Mouse (Mus musculus) brain, adult 10 weeks (tissue): ENCODE results near the gene Fam163b. TPM values are rescaled to one million over a fixed set of nuclear protein-coding genes. Genes with fewer than 3 reads are reported as not detected.

Experiments used
- polyA plus RNA-seq: library from polyadenylated mRNA; stranded (reverse); fragments of 350-450 nt; fragmentation: Illumina TruSeq; extraction: RNeasy Lipid Tissue Mini Kit (QIAGEN cat#74804); gene quantifications from one replicate; pipeline ENCODE4 v1.2.3, GENCODE M21; 2015; ENCODE audit warnings: low read depth, low replicate concordance

Fam163b gene
- polyA plus RNA-seq: 85.0 TPM

GRCm38 (mm10) chr2:27141950-27142693 lies at the start of gene Fam163b:
Gene Fam163b, minus strand, starts transcription at chr2:27142491.

DNA sequence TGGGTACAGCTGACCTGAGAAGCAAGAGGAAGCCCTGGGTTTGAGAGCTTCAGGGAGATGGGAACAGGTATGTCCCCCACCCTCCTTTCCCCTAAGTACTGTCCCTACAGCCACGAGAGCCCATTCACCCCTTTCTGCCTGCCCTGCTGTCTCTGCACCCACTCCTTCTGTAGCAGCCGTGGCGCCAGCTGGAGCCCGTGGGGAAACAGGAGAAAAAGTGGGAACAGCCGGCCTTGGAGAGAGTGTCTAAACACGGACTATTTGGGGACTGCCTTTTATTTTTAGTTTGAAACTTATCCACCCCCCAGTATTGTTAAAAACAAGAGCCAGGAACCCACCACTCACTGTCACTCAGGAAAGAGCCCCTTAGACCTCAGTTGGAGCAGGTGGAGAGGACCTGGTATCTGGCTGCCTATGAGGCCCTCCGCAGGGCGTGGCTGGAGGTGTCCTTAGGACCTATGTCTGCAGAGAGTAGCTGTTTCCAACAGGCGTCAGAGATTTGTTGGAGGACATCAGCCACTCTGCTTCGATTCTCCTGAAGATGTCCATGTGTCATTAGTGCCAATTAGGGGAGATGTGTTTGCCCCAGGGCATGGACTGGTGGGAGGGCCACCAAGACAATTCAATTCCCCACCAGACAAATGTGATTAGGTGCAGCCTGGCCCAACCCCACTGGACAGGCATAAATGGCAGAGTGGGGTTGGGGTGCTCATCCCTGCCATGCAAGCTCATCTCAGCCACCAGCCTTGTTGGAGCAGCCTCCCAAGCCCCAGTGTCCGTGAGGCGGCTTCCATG lies 22.7 kb upstream of the Fam163b start, which contains the start of gene Dbh:
Gene Dbh, plus strand, starts transcription at position 438 of the 795 bp plus-strand sequence.

DNA sequence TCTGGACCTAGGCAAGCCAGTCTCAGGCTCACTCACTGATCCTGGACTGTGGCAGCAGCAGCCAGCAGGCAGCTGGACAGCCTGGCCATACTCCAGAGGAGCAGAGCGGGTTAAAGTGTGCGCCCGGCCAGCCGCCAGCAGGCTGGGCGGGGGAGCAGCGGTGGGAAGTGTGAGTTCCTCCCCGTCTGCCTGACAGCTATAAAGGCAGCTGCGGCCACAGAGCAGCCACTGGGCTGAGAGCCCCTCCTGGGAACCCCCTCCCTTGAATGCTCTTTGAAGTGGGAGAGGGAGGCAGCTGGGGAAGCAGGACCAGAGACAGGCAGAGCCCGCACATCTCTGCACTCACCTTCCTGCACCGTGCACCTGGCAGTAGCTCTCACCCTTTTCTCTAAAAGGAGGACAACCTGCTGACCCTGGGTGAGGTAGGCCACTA lies 63.1 kb downstream of the Fam163b start, which contains the start of gene Adamtsl2:
Gene Adamtsl2, plus strand, starts transcription at position 228 of the 433 bp plus-strand sequence.

GRCm38 (mm10) chr2:27071978-27072377 lies 70.3 kb downstream of the Fam163b start, which contains the start of gene Mymk:
Gene Mymk, minus strand, starts transcription at chr2:27072179.

Other genes with a start within 250 kb of the Fam163b start
- gene Surf6, start 239.6 kb downstream of the Fam163b start, polyA plus RNA-seq: 20.5 TPM
- 54.1 TPM for gene Med22, start 231.8 kb downstream of the Fam163b start, polyA plus RNA-seq
- gene Rpl7a, start 231.7 kb downstream of the Fam163b start, polyA plus RNA-seq: 866 TPM
- gene Surf2, start 226.1 kb downstream of the Fam163b start, polyA plus RNA-seq: 68.7 TPM
- 161 TPM for gene Surf1, start 226.0 kb downstream of the Fam163b start, polyA plus RNA-seq
- gene Surf4, start 208.6 kb downstream of the Fam163b start, polyA plus RNA-seq: 51.1 TPM
- gene Stkld1, start 208.4 kb downstream of the Fam163b start, polyA plus RNA-seq: not detected
- 66.6 TPM for gene Rexo4, start 178.1 kb downstream of the Fam163b start, polyA plus RNA-seq
- gene Adamts13, start 169.1 kb downstream of the Fam163b start, polyA plus RNA-seq: 4.2 TPM
- 44.5 TPM for gene Cacfd1, start 132.6 kb downstream of the Fam163b start, polyA plus RNA-seq
- 21.4 TPM for gene Slc2a6, start 114.5 kb downstream of the Fam163b start, polyA plus RNA-seq
- gene Mymk, start 70.3 kb downstream of the Fam163b start, polyA plus RNA-seq: not detected
- gene Adamtsl2, start 63.1 kb downstream of the Fam163b start, polyA plus RNA-seq: 16.1 TPM
- gene Dbh, start 22.7 kb upstream of the Fam163b start, polyA plus RNA-seq: 0.40 TPM
- 8.9 TPM for gene Sardh, start 105.8 kb upstream of the Fam163b start, polyA plus RNA-seq